Mouse (Mus musculus) embryonic stem cell, embryonic (primary cell): ENCODE results near the gene Sbf2.
"Not testable (repeated sequence)": the region's sequence is repeated elsewhere in the genome, so short reads cannot be mapped to it uniquely, and the experiment has no call there.

ENCODE experiments used
- CTCF ChIA-PET, 4 experiments: fragments of 300-600 bp in 2 of 4; fragments of 350-600 bp in 2 of 4; sonication (Branson Sonifier 250); formaldehyde crosslinking; loops; one replicate each; lab custom pipeline; 2022; ENCODE audit warnings: inconsistent platforms in 2 of 4; lab: Charles Lee
- POLR2A ChIA-PET, 4 experiments: fragments of 300-600 bp in 2 of 4; fragments of 350-600 bp in 2 of 4; sonication (Branson Sonifier 250); formaldehyde crosslinking; loops; one replicate each; lab custom pipeline; 2022; ENCODE audit warnings: antibody characterized with exemption in 4 of 4, inconsistent platforms in 1 of 4; lab: Charles Lee

Gene Sbf2

DNA sequence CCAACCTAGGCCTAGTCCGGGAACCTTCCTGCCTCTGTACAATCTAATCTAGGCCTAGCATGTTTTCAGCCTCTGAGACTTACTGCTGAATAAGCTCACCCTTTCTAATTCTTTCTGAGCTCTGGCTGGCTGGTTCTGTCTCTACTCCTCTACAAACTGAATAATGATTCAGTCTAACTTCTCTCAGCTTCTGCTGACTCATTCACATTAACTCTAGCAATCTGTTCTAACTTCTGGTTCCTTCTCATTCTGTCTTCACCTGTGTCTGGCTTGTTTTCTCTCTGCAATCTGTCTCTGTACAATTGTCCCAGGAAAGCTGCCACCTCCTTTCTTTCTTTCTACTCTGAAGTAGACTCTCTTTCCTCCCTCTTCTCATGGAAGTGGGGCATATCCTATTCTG is 59.5 kb downstream of the Sbf2 start:
- POLR2A ChIA-PET, result interaction anchor here in 1 of 4 experiments (0.6 kb wide), 1 partner anchor 11 kb away, joined by 4 read pairs; no protein-coding TSS in a partner anchor
- CTCF ChIA-PET, result interaction anchor here in 1 of 4 experiments (0.5 to 1.2 kb wide), 2 partner anchors 10 to 1570 kb away, joined by 3 to 4 read pairs; no protein-coding TSS in a partner anchor

DNA sequence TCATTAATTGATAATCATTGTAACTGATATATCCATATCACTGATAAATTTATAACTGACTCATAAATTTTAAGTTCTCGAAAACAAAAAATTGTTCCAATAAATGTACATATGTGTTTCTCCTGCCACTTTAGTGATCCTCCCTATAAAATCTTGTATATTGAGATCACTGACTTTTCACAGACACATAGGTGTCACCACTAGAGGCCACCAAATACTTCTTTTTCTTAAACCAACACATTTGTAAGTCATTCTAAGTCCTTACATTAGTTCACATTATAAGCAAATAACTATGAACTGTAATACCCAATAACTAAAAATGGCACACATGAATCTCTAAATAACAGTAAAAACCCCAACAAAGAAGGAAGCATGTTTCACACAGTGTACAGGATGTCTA is 66.5 kb downstream of the Sbf2 start:
- ChIA-PET CTCF (interaction anchor here in 1 of 4 experiments (1.5 kb wide), 1 partner anchor 82 kb away, joined by 3 read pairs; no protein-coding TSS in a partner anchor), POLR2A (interaction anchor here in 1 of 4 experiments (1.4 kb wide), 1 partner anchor 21 kb away, joined by 3 read pairs; no protein-coding TSS in a partner anchor)

DNA sequence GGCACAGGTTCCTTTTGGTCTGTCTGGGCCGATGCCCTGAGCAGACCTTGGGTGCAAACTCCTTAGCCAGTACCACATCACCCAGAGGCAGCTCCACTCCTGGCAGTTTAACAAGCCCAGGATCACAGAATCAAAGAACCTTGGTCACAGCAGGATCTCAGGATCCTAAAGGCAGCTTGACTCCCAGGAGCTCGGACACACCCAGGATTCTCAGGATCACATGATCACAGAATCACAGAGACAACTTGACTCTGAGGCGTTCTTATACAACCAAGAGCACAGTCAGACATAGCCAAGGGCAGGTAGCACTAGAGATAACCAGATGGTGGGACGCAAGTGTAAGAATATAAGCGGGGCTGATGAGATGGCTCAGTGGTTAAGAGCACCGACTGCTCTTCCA is 71.4 kb downstream of the Sbf2 start:
- ChIA-PET CTCF (interaction anchor here in 1 of 4 experiments (0.7 to 2.0 kb wide), 3 partner anchors 87 to 661 kb away, joined by 3 to 7 read pairs (median 4); no protein-coding TSS in a partner anchor), POLR2A (interaction anchor here in 3 of 4 experiments (0.6 to 1.3 kb wide), 3 partner anchors 8 to 71 kb away, joined by 3 to 5 read pairs (median 3); partner anchors contain the start of gene Sbf2 (in 1 of the 3))

DNA sequence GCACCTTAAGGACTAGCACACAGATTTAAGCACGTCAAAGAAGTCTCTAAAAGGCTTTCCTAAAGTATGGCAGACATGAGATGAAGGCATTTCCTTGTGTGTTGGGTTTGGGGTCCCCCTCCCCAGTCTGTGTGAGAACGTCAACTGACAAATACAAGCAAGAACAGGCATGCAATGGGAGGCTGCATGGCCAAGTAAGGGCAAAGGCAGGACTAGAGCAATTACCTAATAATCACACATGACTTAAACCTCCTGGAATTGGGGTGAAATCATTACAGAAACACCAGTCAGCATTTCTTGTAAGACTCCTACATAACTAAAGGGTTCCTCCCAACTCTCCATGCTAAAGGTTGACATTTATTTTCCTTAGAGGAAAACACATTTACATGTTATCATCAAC is 75.5 kb downstream of the Sbf2 start:
- ChIA-PET POLR2A (interaction anchor here in 1 of 4 experiments (1.0 kb wide), 1 partner anchor 89 kb away, joined by 3 read pairs; the partner anchor contains the start of gene Adm), CTCF (no interaction called here)

DNA sequence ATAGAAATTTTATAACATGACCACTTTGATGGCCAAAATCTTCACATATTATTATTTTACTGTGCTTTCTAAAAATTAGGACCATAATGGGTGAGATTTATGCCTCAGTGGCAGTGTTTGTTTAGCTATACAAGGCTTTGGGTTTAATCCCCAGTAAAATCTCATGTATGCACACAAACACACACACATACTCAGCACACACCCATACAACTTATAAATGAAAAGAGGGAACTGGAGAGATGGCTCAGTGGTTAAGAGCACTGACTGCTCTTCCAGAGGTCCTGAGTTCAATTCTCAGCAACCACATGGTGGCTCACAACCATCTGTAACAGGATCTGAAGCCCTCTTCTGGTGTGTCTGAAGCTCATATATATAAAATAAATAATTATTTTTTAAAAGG is 84.4 kb downstream of the Sbf2 start:
- CTCF ChIA-PET, result not testable (repeated sequence)
- POLR2A ChIA-PET, result interaction anchor here in 1 of 4 experiments (1.4 kb wide), 1 partner anchor 8 kb away, joined by 3 read pairs; no protein-coding TSS in a partner anchor

DNA sequence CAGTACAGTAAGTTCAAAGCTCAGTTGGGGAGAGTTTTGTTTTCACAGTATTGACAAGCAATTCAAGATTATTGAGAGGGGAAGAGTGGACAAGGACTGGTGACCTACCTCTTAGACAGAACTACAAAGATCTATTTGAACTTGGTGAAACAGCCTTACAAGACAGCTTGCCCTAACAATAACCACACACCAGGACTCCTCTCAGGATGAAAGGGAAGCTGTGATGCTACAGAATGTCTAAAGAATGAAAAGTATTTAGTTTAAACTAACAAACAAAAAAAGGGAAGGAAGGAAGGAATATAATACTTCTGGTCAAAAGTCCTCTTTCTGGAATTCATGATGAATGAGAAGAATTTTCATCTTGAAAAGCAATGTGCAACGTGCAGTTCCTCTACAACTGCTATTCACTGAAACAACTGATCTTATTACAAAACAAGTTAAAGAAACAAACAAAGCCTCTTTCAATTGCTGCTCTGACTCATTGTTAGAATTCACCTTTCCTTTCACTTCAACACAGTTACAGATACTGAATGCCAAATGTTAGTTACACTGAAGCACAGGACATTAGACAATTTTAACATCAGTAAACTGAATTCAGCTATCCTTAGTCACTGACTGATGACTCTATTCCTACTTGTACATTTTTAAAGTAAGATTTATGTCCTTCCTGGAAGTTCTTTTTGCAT is 89.5 kb downstream of the Sbf2 start:
- ChIA-PET CTCF (no interaction called here), POLR2A (interaction anchor here in 1 of 4 experiments (0.6 kb wide), 1 partner anchor 91 kb away, joined by 3 read pairs; no protein-coding TSS in a partner anchor)

DNA sequence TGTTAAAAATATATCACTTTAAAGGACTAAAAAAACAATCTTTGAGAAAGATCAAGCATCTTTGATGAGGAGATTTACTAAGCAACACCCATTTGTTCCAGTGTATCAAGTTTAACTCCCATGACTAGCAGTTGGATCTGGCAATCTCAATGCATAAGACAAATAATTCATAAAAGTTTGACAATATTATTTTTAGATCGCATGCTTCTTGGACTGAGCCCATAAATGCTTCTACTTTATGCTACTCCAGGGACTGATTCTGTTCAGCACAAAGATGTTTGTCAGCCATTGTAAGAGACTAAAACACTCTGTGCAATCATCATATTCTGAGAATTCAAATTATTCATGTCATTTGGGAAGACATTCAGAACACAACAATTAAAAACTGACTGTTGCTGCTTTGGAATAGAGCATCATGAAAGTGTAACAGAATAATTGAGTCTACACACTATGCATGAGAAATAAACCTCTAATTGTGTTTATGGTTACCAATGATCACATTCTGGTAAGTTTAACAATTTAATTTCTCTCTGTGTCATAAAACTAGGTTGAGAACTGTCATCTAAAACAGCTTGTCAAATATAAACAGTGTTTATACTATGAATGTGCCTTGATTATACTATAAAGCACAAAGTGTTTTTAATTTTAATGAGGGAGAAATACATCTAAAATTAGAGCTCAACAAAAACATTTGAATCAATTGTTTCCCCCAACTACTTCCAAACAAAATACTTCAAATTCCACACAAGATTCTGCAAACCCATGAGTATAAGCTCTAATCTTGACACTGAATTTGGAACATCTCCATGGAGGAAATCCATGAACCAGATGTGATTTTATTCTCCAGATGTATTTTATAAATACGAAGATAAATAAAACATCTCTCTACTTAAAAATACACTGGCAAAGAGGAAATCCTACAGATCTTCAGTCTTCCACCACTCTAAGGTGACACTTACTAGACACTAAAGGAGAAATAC is 98.2 kb downstream of the Sbf2 start:
- CTCF ChIA-PET, result no interaction called here
- POLR2A ChIA-PET, result interaction anchor here in 1 of 4 experiments (0.6 kb wide), 1 partner anchor 113 kb away, joined by 3 read pairs; no protein-coding TSS in a partner anchor

DNA sequence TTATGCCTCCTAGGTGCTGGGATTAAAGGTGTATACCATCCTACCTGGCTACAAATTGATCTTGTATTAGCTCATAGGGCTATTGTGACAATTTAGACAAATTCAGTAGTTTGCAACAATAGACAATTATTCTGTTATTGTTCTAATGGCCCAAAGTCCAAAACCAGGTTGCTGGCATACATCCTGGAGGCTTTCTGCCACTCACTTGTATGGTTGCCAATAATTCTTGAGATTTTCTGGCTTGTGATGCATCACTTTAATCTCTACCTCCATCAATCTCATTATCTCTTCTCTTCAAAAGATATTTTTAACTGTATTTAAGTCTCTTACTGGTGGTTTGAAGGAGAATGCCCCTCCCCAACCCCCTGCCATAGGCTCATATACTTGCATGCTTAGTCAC is 100.6 kb downstream of the Sbf2 start:
- ChIA-PET POLR2A (no interaction called here), CTCF (no interaction called here)

DNA sequence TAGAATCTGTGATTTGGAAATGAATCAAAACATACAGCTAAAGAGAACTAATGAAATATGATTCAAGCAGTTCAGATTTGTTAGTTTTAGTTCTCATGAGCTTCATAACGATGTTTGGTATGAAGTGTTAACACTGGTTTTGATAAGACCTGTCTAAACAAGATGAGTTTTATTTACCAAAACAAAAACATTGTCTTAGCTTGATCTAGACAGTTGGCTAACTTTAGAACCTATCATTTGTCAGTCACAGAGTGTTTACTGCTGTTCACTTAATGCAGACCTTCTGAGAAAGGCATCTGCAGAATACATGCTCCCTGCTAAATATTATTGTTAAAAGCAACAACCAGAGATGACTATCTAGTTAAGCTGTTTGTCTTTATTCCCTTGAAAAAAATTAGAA is 116.1 kb downstream of the Sbf2 start:
- CTCF ChIA-PET, result no interaction called here
- POLR2A ChIA-PET, result no interaction called here

DNA sequence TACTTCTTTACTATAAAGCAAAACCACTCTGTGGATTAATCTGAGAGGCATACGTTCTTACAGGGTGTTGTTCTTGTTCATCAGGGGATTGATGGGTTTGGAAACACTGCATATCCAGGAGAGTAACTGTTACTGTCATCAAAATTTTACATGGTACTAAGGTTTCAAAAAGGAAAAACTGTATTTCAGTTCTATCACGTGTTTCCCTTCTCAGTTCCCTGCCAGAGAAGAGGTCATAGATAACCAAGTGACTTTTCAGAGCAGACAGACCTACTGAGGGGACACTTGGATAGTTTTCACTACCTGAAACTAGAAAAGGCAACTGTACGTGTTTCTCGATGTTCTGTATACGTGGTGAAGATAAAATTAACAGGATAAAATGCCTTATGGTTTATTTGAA is 123.7 kb downstream of the Sbf2 start:
- ChIA-PET POLR2A (no interaction called here), CTCF (no interaction called here)

DNA sequence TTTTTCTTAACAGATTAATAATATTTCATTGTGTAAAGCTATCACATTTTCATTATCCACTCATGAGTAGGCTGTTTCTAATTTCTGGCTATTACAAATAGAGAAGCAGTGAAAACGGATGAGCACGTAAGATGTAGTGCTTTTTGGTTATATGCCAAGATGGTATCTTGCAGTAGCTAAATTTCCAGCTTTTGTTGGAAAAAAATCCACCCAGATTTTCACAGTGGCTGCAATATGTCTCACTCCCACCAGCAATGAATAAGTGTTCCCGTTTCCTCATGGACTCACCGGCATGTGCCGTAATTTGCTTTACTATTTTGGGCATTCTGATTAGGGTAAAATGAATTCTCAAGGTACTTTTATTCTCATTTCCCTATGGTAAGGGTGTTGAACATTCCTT is 129.7 kb downstream of the Sbf2 start:
- POLR2A ChIA-PET, result interaction anchor here in 1 of 4 experiments (1.0 kb wide), 1 partner anchor 8 kb away, joined by 3 read pairs; no protein-coding TSS in a partner anchor
- CTCF ChIA-PET, result interaction anchor here in 1 of 4 experiments (0.6 kb wide), 1 partner anchor 545 kb away, joined by 3 read pairs; no protein-coding TSS in a partner anchor

DNA sequence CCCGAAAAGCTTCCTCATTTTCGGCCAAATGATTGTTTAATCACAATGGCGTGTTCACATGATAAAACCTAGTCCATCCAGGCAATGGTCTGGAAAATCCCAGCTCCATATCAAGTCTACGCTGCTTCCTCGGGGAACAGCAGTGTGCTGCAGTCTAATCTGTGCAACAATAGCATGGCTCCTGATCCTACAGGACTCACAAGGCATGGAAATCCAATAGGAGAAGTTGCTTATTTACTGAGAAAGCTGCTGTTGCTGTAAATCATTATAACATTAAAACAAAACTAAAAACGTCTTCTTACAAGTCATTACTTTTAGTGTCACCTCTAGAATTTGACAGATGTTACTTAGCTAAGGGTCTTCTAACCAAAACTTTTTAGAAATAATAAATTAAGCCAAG is 143.7 kb downstream of the Sbf2 start:
- ChIA-PET POLR2A (no interaction called here), CTCF (no interaction called here)

DNA sequence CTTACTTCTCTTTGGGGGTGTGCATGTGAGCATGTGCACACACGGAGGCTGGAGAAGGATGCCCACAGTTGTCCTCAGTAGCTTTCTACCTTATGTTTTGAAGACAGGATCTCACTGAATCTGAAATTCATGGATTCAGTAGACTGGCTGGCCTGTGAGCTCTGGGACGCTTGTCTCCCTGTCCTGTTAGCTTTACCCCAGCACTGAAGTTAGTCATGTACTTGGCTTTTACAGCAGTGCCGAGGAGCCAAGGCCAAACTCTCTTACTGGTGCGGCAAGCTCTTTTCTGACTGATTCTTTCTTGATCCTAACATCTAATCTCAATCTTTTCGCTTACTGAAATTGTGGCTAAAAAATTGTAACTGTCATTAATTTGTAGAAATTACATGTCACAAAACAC is 151.3 kb downstream of the Sbf2 start:
- POLR2A ChIA-PET, result interaction anchor here in 1 of 4 experiments (0.6 to 0.8 kb wide), 2 partner anchors 297 to 1717 kb away, joined by 3 read pairs; no protein-coding TSS in a partner anchor

DNA sequence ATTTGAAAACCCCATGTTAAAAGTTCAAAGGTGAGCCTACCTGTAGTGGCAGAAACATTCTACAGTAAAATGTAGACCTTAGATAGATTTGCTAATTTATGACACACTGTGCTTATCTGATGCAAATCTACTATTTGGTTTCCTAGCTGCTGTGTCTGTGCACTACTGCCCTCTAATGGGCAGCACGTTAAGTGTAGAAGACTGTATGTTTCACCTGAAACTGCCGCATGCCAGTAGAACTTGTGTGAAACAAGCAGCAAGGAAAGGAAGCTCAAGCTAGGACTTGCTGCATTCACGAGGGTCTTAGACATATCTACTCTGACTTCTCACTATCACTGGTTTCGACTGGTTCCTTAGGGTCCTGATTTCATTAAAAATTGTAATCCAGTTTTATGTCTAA is 182.4 kb downstream of the Sbf2 start:
- POLR2A ChIA-PET, result no interaction called here
- CTCF ChIA-PET, result interaction anchor here in 3 of 4 experiments (0.7 to 1.4 kb wide), 17 partner anchors 9 to 298 kb away, joined by 3 to 5 read pairs (median 3); no protein-coding TSS in a partner anchor

More for the DNA sequence above, 151.3 kb downstream of the Sbf2 start:
- CTCF ChIA-PET, result interaction anchor here in 1 of 4 experiments (1.3 kb wide), 1 partner anchor 316 kb away, joined by 3 read pairs; no protein-coding TSS in a partner anchor

DNA sequence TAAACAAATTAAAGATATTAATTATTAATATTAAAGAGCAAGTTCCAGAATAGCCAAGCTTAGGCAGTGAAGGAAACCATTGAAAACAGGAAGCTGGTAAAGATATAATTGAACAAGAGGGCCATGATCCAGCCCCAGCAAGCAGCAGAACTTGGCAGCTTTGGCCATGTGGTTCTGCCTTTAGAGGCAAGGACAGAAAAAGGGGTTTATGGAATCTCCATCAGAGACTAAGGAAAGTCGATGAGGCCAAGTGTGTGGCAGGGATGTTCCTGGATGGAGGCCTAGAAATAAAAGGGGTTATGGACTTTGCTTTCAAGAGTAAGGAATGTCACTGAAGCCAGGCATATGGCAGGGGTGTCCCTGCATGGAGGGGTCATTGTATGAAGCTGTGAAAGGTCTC is 198.4 kb downstream of the Sbf2 start:
- CTCF ChIA-PET, result no interaction called here

DNA sequence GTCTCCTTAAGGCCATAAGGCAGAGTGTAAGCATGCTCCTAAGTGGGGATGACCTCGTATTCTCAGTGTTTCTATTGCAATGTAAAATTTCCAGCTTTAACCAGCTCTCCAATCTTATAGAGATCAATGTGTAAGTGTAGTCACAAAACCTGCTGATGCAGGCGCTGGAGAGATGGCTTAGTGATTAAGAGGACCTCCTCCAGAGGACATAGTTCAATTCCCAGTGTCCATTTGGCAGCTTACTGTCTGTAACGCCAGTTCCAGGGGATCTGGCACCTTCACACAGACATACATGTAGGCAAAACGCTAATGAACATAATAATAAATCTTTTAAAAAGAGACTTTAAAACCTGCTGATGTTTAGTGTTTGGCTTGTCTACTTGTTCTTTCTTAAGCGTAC is 200.4 kb downstream of the Sbf2 start:
- ChIA-PET POLR2A (no interaction called here), CTCF (no interaction called here)

More for the DNA sequence above, 198.4 kb downstream of the Sbf2 start:
- POLR2A ChIA-PET, result interaction anchor here in 2 of 4 experiments (0.6 to 2.4 kb wide), 2 partner anchors 11 to 131 kb away, joined by 4 to 6 read pairs; no protein-coding TSS in a partner anchor

DNA sequence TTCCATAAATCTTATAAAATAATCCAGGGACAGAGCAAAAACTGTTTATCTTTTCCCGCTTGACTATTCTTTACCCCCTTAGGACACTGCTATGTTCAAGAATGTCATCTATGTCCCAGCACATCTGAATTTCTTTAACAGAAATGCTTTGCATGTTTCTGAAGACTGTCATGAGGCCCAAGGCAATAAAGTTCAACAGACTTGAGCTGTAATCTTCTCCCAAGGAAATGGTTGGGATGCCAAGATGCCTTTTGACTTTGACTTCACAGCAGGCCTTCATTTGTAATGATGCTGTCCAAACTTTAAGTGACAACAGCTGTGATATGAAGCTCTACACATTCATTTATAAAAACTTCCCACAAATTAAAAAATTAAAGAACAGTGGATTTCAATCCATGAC is 212.6 kb downstream of the Sbf2 start:
- CTCF ChIA-PET, result no interaction called here
- POLR2A ChIA-PET, result interaction anchor here in 1 of 4 experiments (0.6 kb wide), 1 partner anchor 10 kb away, joined by 3 read pairs; no protein-coding TSS in a partner anchor

DNA sequence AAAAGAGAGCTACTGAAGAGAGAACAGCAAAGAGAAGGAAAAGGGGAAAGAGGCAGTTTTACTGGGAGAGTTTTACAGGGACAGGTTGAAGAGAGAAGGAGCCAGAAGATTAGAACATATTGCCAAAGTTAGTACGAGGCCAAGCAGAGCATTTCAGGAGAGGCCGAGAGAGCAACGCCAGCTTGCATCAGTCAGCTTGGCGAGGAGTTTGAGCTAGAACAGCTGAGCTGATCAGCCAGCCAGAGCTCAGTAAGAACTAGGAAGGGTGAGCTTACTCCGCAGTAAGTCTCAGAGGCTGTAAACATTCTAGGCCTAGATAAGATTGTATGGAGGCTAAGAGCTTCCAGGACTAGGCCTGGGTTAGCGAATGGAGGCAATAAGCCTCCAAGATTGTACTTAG is 222.1 kb downstream of the Sbf2 start:
- POLR2A ChIA-PET, result interaction anchor here in 1 of 4 experiments (0.6 kb wide), 1 partner anchor 8 kb away, joined by 3 read pairs; no protein-coding TSS in a partner anchor
- CTCF ChIA-PET, result no interaction called here

DNA sequence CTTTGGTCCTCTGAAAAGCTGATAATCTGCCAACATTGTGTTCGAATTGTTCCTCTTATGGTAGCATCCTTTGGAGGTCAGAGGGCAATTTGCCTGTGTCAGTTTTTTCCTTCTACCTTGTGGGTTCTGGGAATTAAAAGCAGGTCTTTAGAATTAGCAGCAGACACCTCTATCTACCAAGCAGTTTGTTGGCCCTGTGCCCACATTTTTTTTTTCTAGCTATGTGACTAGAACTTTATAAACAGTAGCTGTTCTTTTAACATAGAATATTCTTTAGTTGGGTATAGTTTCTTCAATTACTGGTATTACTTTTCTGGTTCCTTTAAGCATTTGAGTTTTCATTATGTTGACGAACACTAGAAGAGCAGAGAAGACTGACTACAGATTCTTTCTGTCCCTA is 223.1 kb downstream of the Sbf2 start:
- POLR2A ChIA-PET, result no interaction called here
- CTCF ChIA-PET, result no interaction called here
